Mouse (Mus musculus) lung, postnatal 0 days (tissue): Measurements from ENCODE around the gene Hoxa4. TPM values are rescaled to one million over a fixed set of nuclear protein-coding genes. Genes with fewer than 3 reads are reported as not detected.

Source experiments
- ATAC-seq: fragments of 200-750 bp; cut with Nextera tagmentation; 2 replicates; pipeline ENCODE4 v1.8.0; 2017; ENCODE audit warnings: moderate library complexity
- DNase-seq: peaks from one replicate; pipeline ENCODE4 v3.0.0-alpha.2; 2016; ENCODE audit warnings: low spot score
- H3K27ac ChIP-seq: fragments of 300-500 bp; sonication (generic); 2 replicates; pipeline ENCODE4 v1.5.1; 2014; ENCODE audit warnings: antibody characterized with exemption, mild to moderate bottlenecking, low read length, mixed read lengths
- H3K27me3 ChIP-seq: fragments of 300-500 bp; sonication (generic); replicated peaks from 2 replicates; pipeline ENCODE4 v1.6.1; 2014; ENCODE audit warnings: low read length, mixed read lengths; ENCODE audit not compliant: insufficient read depth
- H3K36me3 ChIP-seq: fragments of 300-500 bp; sonication (generic); 2 replicates; pipeline ENCODE4 v1.6.1; 2014; ENCODE audit warnings: low read length, mixed read lengths; ENCODE audit not compliant: insufficient read depth
- H3K4me1 ChIP-seq: fragments of 300-500 bp; sonication (generic); 2 replicates; pipeline ENCODE4 v1.6.1; 2014; ENCODE audit warnings: antibody characterized with exemption, low read depth, low read length, mixed read lengths; ENCODE audit not compliant: insufficient read depth
- H3K4me2 ChIP-seq: fragments of 300-500 bp; sonication (generic); replicated peaks from 2 replicates; pipeline ENCODE4 v1.6.1; 2014; ENCODE audit warnings: low read depth, mild to moderate bottlenecking, low read length, moderate library complexity, mixed read lengths
- H3K4me3 ChIP-seq: fragments of 300-500 bp; sonication (generic); 2 replicates; pipeline ENCODE4 v1.5.1; 2014; ENCODE audit warnings: low read depth, low read length
- H3K9ac ChIP-seq: fragments of 300-500 bp; sonication (generic); replicated peaks from 2 replicates; pipeline ENCODE4 v1.6.1; 2014; ENCODE audit warnings: low read depth, mild to moderate bottlenecking
- H3K9me3 ChIP-seq: fragments of 300-500 bp; sonication (generic); 2 replicates; pipeline ENCODE4 v1.6.1; 2016; ENCODE audit warnings: low read length, mixed read lengths
- CTCF ChIP-seq: IDR thresholded peaks from 2 replicates; pipeline ENCODE4 v1.5.1; 2016; ENCODE audit warnings: antibody characterized with exemption, mild to moderate bottlenecking
- EP300 ChIP-seq: IDR thresholded peaks from 2 replicates; pipeline ENCODE4 v1.6.1; 2016; ENCODE audit warnings: antibody characterized with exemption, mild to moderate bottlenecking, control low read depth
- WGBS: fragments of 180-500 bp; shearing (Covaris S2); extraction: QIAGEN DNeasy Blood & Tissue Kit; methylation state at CpG from one replicate; pipeline ENCODE4 v1.1.7; 2014; 5-methylcytosine and 5-hydroxymethylcytosine counted together
- polyA plus RNA-seq: library from polyadenylated mRNA; unstranded; fragments of >200 nt; fragmentation: Nextera tagmentation; extraction: Ambion mirVana; gene quantifications from 2 replicates; pipeline ENCODE4 v1.2.1, GENCODE M21; 2015

Hoxa4 gene
- polyA plus RNA-seq, 1 experiment from 2014 or later: 3.9 TPM

GRCm38 (mm10) chr6:52229558-52230416 is 38.2 kb upstream of the Hoxa4 start:
- Histone ChIP-seq H3K4me3 (no peak overlapping the region), H3K9me3 (no peaks in the 10 kb centered on the region), H3K4me1 (no peaks in the 10 kb centered on the region), H3K36me3 (no peaks in the 10 kb centered on the region), H3K4me2 (no peak overlapping the region), H3K27me3 (peaks cover 83% of the 10 kb centered on the region), H3K27ac (no peak overlapping the region), H3K9ac (no peak overlapping the region)
- TF ChIP-seq CTCF: peak; percentile 11
- TF ChIP-seq EP300: no peak
- 2% methylated on average over 44 of the region's 44 CpGs for WGBS
- no peak for ATAC-seq
- no peak for DNase-seq

GRCm38 (mm10) chr6:52228475-52229465 is 37.2 kb upstream of the Hoxa4 start:
- no peak overlapping the region for H3K9ac ChIP-seq

GRCm38 (mm10) chr6:52227470-52228222 is 36.1 kb upstream of the Hoxa4 start:
- no peaks in the 10 kb centered on the region for H3K36me3 ChIP-seq
- no peak for TF ChIP-seq CTCF
- no peak for TF ChIP-seq EP300
- ATAC-seq (no peak), DNase-seq (no peak)
- H3K27ac ChIP-seq: no peak overlapping the region
- 5% methylated on average over 11 of the region's 11 CpGs for WGBS
- H3K9me3 ChIP-seq: no peaks in the 10 kb centered on the region
- no peak overlapping the region for H3K4me3 ChIP-seq
- H3K4me1 ChIP-seq: no peaks in the 10 kb centered on the region
- no peak overlapping the region for H3K9ac ChIP-seq
- H3K27me3 ChIP-seq: peaks cover 83% of the 10 kb centered on the region
- H3K4me2 ChIP-seq: no peak overlapping the region

More at GRCm38 (mm10) chr6:52228475-52229465, 37.2 kb upstream of the Hoxa4 start:
- no peak for DNase-seq
- Histone ChIP-seq H3K4me3 (no peak overlapping the region), H3K27me3 (peaks cover 83% of the 10 kb centered on the region), H3K9me3 (no peaks in the 10 kb centered on the region), H3K4me1 (no peaks in the 10 kb centered on the region), H3K27ac (no peak overlapping the region), H3K4me2 (no peak overlapping the region), H3K36me3 (no peaks in the 10 kb centered on the region)
- ATAC-seq: no peak
- WGBS: 3% methylated on average over 38 of the region's 38 CpGs
- no peak for TF ChIP-seq CTCF
- no peak for TF ChIP-seq EP300

- H3K9ac ChIP-seq: no peak overlapping the region
- TF ChIP-seq EP300 (no peak), CTCF (no peak)
Observed at GRCm38 (mm10) chr6:52226569-52227257, 35.2 kb upstream of the Hoxa4 start.

More at GRCm38 (mm10) chr6:52226569-52227257, 35.2 kb upstream of the Hoxa4 start:
- no peaks in the 10 kb centered on the region for H3K9me3 ChIP-seq
- DNase-seq (no peak), ATAC-seq (no peak)
- H3K4me3 ChIP-seq: no peak overlapping the region; the same call in 1 of the 2 replicates
- 4% methylated on average over 26 of the region's 26 CpGs for WGBS
- peaks cover 83% of the 10 kb centered on the region for H3K27me3 ChIP-seq
- no peaks in the 10 kb centered on the region for H3K36me3 ChIP-seq
- no peak overlapping the region for H3K27ac ChIP-seq
- no peak overlapping the region for H3K4me2 ChIP-seq
- H3K4me1 ChIP-seq: no peaks in the 10 kb centered on the region
